Mouse (Mus musculus) ES-Bruce4 (cell line): ENCODE measurements around the gene Nanos3.

ENCODE experiments used
- CTCF ChIP-seq: IDR thresholded peaks from one replicate; pipeline ENCODE4 v1.8.1; 2011; ENCODE audit warnings: low read depth, low read length
- POLR2A ChIP-seq: IDR thresholded peaks from one replicate; pipeline ENCODE4 v1.8.1; 2011; ENCODE audit warnings: low read length; ENCODE audit not compliant: insufficient read depth

- TF ChIP-seq CTCF = no peak
- no peak for TF ChIP-seq POLR2A
Observed at GRCm38 (mm10) chr8:84203975-84204772, 19.2 kb upstream of the Nanos3 start.
